ENCODE assay signal across 8 mouse cellular contexts in genomic region chr19:37172566-37173130, GRCm38 (mm10). TPM values are rescaled to one million over a fixed set of nuclear protein-coding genes. Genes with fewer than 3 reads are reported as not detected.
DNase-seq lines count a peak whose midpoint lies in the region; ATAC-seq lines count a peak whose summit lies in the region.

No protein-coding gene starts in this region.

- H3K36me3 ChIP-seq in heart, embryonic 10.5 days, result 0 out of 2 replicates have a peak, but pooled peaks cover 3% of the 10 kb centered on the region

- peaks cover 12% of the 10 kb centered on the region for H3K4me1 ChIP-seq in heart, embryonic 10.5 days

- peak overlapping the region; percentile 89; the same call in 1 of the 2 replicates for H3K27ac ChIP-seq in heart, embryonic 10.5 days

- peaks cover 35% of the 10 kb centered on the region for H3K27me3 ChIP-seq in heart, embryonic 10.5 days (ENCODE audit: insufficient read depth, poor library complexity, severe bottlenecking)

- peak; percentile 8 to 19 for DNase-seq in layer of hippocampus, postnatal 10 days (ENCODE audit: low spot score in 2 of 2)
- DNase-seq in layer of hippocampus, adult 9-10 months (ENCODE audit: low spot score), result no peak
- peak; percentile 34 to 55 for DNase-seq in cerebellum, adult 18-20 months
- DNase-seq in heart, embryonic 10.5 days (ENCODE audit: low spot score), result no peak
- no peak for DNase-seq in embryo, embryonic 10.5 days (ENCODE audit: low spot score)
- DNase-seq in spleen, adult 12 weeks (ENCODE audit: low spot score), result no peak
- no peak for DNase-seq in urinary bladder, postnatal 10 days (ENCODE audit: low spot score)

- ATAC-seq in megakaryocyte progenitor cell, adult 5-6 weeks (replicated peaks; ENCODE audit: poor library complexity), result peak; percentile 44; the same call in 1 of the 2 replicates

- no peaks in the 10 kb centered on the region for H3K9me3 ChIP-seq in heart, embryonic 10.5 days

- WGBS in heart, embryonic 10.5 days, result 73% methylated on average over 11 of the region's 11 CpGs

- peak overlapping the region; percentile 84 for H3K4me3 ChIP-seq in heart, embryonic 10.5 days

RNA-seq across cellular contexts. Expression of gene March5, which starts 34.7 kb away (rescaled TPM):
- 10 to 100 TPM; 93.2 to 94.8 TPM for total RNA-seq in layer of hippocampus, postnatal 10 days (2021)
- polyA plus RNA-seq in heart, embryonic 10.5 days (2016; fragmentation: Nextera tagmentation; extraction: Ambion mirVana), result 79.0 and 95.9 TPM in 2 replicates
- total RNA-seq in megakaryocyte progenitor cell, adult 5-6 weeks (2015), result 87.2 and 95.3 TPM in 2 replicates
- total RNA-seq in megakaryocyte progenitor cell, adult 5-6 weeks (2017), result 49.8 and 52.0 TPM in 2 replicates

RNA-seq across cellular contexts. Expression of gene Cpeb3, which starts 35.8 kb away (rescaled TPM):
- total RNA-seq in layer of hippocampus, postnatal 10 days (2021), result 10 to 100 TPM; 48.9 to 49.8 TPM
- polyA plus RNA-seq in heart, embryonic 10.5 days (2016; fragmentation: Nextera tagmentation; extraction: Ambion mirVana), result 2.6 and 3.7 TPM in 2 replicates
- total RNA-seq in megakaryocyte progenitor cell, adult 5-6 weeks (2015), result 0.34 and 0.49 TPM in 2 replicates
- 0.12 and 0.27 TPM in 2 replicates for total RNA-seq in megakaryocyte progenitor cell, adult 5-6 weeks (2017)

Comparison
In these comparisons a context has a peak if more than half of its experiments do, and no peak if none do; other contexts are left out.
1. DNase-seq: peak in layer of hippocampus, postnatal 10 days (2 of 2) and cerebellum, adult 18-20 months (2 of 2); none in layer of hippocampus, adult 9-10 months (single experiment), heart, embryonic 10.5 days (single experiment), embryo, embryonic 10.5 days (single experiment), spleen, adult 12 weeks (single experiment) and urinary bladder, postnatal 10 days (single experiment).
2. RNA of gene Cpeb3, which starts 35.8 kb away (total RNA-seq): 48.9 to 49.8 TPM in layer of hippocampus, postnatal 10 days; 0.12 to 0.49 TPM in megakaryocyte progenitor cell, adult 5-6 weeks; every median in the first group is over 10 times any median in the second.